Mouse (Mus musculus) layer of hippocampus, adult 2 months (tissue): ENCODE results near the gene Rnaseh2a. TPM values are rescaled to one million over a fixed set of nuclear protein-coding genes. Genes with fewer than 3 reads are reported as not detected.
"Not testable (repeated sequence)": the region's sequence is repeated elsewhere in the genome, so short reads cannot be mapped to it uniquely, and the experiment has no call there.

ENCODE experiments used
- DNase-seq, 2 experiments: peaks; one replicate each; pipeline ENCODE4 v3.0.0; 2022; ENCODE audit warnings: low spot score in 2 of 2
- H3K27ac ChIP-seq: fragments of 200-600 bp; 2 replicates; pipeline ENCODE4 v1.8.1; 2022
- H3K4me3 ChIP-seq: fragments of 200-600 bp; 2 replicates; pipeline ENCODE4 v1.8.1; 2022; ENCODE audit warnings: mild to moderate bottlenecking
- CTCF ChIP-seq: fragments of 200-600 bp; conservative IDR thresholded peaks from 2 replicates; pipeline ENCODE4 v1.8.1; 2022; ENCODE audit warnings: antibody characterized with exemption, mild to moderate bottlenecking, moderate library complexity
- microRNA-seq, 2 experiments: library from miRNA; unstranded; fragments of <30 nt; microRNA quantifications; one replicate each; pipeline ENCODE4 v1.2.0; 2021
- total RNA-seq, 2 experiments: library from RNA; stranded (reverse); gene quantifications; 2 replicates each; pipeline ENCODE4 v1.2.3; 2021

The Rnaseh2a gene
- total RNA-seq, 2 experiments from 2014 or later = 43.0 to 46.9 TPM

- DNase-seq = no peak
- TF ChIP-seq CTCF = no peak
- no peak overlapping the region for H3K27ac ChIP-seq
- no peak overlapping the region for H3K4me3 ChIP-seq
Observed at GRCm38 (mm10) chr8:84911854-84912253, 57.7 kb downstream of the Rnaseh2a start.

- no peak for DNase-seq
- H3K27ac ChIP-seq = no peak overlapping the region
- H3K4me3 ChIP-seq = no peak overlapping the region
- TF ChIP-seq CTCF = no peak
Observed at GRCm38 (mm10) chr8:84910551-84910950, 59.0 kb downstream of the Rnaseh2a start.

DNA sequence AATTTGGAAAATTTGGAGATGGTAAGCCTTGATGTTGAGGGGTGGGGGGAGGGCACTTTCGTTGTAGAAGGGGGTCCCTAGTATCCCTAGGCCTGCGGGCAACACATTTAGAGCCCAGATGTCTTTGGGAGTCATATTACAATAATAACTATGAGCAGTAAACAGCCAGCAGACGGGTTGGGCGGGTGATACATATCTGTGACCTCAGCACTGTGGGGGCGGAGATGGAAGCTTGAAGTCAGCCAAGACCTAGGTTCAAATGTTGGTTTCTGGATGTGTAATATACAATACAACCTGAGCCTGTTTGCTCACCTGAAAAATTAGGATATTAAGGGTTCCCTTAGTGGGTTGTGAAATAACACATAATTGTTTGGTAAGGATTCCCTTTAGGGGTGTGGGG, 59.6 kb downstream of the Rnaseh2a start:
- Histone ChIP-seq H3K4me3 (no peak overlapping the region), H3K27ac (no peak overlapping the region)
- no peak for TF ChIP-seq CTCF
- no peak for DNase-seq

GRCm38 (mm10) chr8:84909162-84909767, 60.3 kb downstream of the Rnaseh2a start:
- TF ChIP-seq CTCF = no peak
- no peak for DNase-seq
- H3K4me3 ChIP-seq = peak overlapping the region; percentile 57

DNA sequence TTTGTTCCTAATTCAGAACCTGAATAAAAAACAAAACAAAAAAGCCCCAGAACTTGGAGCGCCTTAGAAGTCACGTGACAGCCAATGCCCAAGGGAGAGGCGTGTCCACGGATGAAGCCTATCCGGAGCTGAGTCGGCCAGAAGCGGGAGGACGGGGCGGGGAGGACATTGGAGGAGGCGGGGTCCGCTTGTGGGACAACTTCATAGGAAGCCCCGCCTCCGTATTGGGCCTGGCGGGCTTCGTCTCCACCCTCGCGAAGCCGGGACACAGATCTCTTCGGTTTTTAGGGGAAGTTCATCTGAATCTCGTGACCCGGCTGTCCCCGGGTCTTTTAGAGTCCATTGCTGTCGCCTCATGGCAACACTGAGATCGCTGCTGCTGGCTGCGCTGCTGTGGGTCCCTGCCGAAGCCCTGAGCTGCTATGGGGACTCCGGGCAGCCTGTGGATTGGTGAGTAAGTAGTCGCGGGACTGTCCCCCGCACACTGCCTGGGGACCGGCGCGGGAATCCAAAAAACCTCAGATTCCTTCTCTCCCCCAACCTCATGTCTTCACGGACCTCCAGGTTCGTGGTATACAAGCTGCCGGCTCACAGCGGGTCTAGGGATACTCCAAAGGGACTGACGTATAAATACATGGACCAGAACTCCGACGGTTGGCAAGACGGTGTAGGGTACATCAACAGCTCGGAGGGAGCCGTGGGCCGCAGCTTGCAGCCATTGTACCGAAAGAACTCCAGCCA, 61.0 kb downstream of the Rnaseh2a start, which contains the start of gene Dnase2a:
TSS of gene Dnase2a (plus strand) at position 140 of the 741 bp plus-strand sequence.
- H3K27ac ChIP-seq = peak within 1 kb of the TSS; percentile 68
- peak within 1 kb of the TSS; percentile 57 for H3K4me3 ChIP-seq
- TF ChIP-seq CTCF = no peak
- peak; percentile 70 to 89 for DNase-seq

More at GRCm38 (mm10) chr8:84909162-84909767, 60.3 kb downstream of the Rnaseh2a start:
- no peak overlapping the region for H3K27ac ChIP-seq

DNA sequence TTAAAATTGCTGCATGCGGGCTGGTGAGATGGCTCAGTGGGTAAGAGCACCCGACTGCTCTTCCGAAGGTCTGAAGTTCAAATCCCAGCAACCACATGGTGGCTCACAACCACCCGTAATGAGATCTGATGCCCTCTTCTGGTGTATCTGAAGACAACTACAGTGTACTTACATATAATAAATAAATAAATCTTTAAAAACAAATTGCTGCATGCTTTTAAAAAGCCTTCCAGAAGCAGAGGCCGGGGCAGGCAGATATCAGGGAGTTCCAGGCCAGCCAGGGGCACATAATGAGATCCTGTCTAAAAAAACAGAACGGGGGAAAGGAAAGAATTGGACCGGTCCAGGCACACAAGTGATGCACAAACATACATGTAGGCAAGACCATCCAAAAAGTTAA, 61.6 kb downstream of the Rnaseh2a start:
- DNase-seq = not testable (repeated sequence)
- Histone ChIP-seq H3K27ac (peak overlapping the region; percentile 66; the same call in 1 of the 2 replicates), H3K4me3 (peak overlapping the region; percentile 57)
- peak; percentile 53 for TF ChIP-seq CTCF

DNA sequence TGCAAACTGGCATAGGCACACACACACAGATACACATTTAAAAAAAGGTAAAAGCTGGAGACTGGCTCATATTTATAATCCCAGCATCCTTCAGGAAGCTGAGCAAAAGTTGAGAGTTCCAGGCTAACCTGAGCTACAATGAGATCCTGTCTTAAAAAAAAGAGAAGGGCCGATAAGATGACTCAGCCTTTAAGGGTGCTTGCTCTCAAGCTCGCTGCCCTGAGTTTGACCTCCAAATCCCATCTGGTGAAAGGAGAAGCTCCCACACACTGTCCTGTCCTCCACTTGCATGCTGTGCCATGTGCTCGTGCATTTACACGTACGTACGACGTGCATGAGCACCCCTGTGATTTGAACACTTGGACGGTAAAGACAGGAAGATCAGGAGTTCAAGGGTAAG, 62.1 kb downstream of the Rnaseh2a start:
- no peak overlapping the region for H3K4me3 ChIP-seq
- no peak for TF ChIP-seq CTCF
- no peak for DNase-seq
- no peak overlapping the region for H3K27ac ChIP-seq

DNA sequence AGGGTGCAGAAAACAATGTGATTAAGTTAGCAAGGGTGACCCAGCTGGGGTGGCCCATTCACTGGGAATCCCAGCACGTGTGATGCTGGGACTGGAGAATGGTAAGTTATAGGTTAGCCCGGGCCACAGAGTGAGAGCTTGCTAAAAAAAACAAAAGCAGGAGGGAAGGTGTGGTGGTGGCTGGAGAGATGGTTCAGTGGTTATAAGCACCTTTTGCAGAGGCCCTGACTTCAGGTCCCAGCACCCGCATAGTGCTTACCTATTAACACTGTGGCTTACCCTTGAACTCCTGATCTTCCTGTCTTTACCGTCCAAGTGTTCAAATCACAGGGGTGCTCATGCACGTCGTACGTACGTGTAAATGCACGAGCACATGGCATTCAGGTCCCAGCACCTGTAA, 62.5 kb downstream of the Rnaseh2a start:
- no peak overlapping the region for H3K27ac ChIP-seq
- TF ChIP-seq CTCF = no peak
- H3K4me3 ChIP-seq = no peak overlapping the region
- no peak for DNase-seq

Small RNAs within 50 kb of the gene (microRNA-seq; reads per million reads assigned to microRNA genes)
- 0.64 to 2.6 reads per million in 2 experiments for gene Gm24197

Other genes starting within 250 kb of the Rnaseh2a start
- under 1 TPM in 1 of 2 experiments, not detected in 1; 0.54 TPM for gene G430095P16Rik, start 246.8 kb downstream of the Rnaseh2a start, total RNA-seq
- 100 to 1,000 TPM; 408 to 482 TPM for gene Nfix, start 169.4 kb downstream of the Rnaseh2a start, total RNA-seq
- 10 to 100 TPM; 11.9 TPM for gene Dand5, start 146.9 kb downstream of the Rnaseh2a start, total RNA-seq
- gene Gadd45gip1, start 138.2 kb downstream of the Rnaseh2a start, total RNA-seq = 10 to 100 TPM; 23.3 to 26.1 TPM
- gene Rad23a, start 129.1 kb downstream of the Rnaseh2a start, total RNA-seq = 10 to 100 TPM; 63.4 to 75.9 TPM
- 100 to 1,000 TPM; 457 to 504 TPM for gene Calr, start 122.8 kb downstream of the Rnaseh2a start, total RNA-seq
- 10 to 100 TPM; 49.7 to 58.0 TPM for gene Farsa, start 112.8 kb downstream of the Rnaseh2a start, total RNA-seq
- 10 to 100 TPM; 17.6 to 19.8 TPM for gene Syce2, start 97.7 kb downstream of the Rnaseh2a start, total RNA-seq
- 10 to 100 TPM; 37.5 to 41.2 TPM for gene Gcdh, start 75.8 kb downstream of the Rnaseh2a start, total RNA-seq
- not detected for gene Klf1, start 67.8 kb downstream of the Rnaseh2a start, total RNA-seq
- gene Dnase2a, start 61.2 kb downstream of the Rnaseh2a start, total RNA-seq = 1 to 10 TPM; 3.9 to 5.7 TPM
- 10 to 100 TPM; 78.9 to 85.5 TPM for gene Mast1, start 32.4 kb downstream of the Rnaseh2a start, total RNA-seq
- 1 to 10 TPM; 1.1 TPM for gene Rtbdn, start 22.8 kb downstream of the Rnaseh2a start, total RNA-seq
- not detected for gene Gm49661, start 334 bp downstream of the Rnaseh2a start, total RNA-seq
- gene Prdx2, start 180 bp downstream of the Rnaseh2a start, total RNA-seq = 100 to 1,000 TPM; 323 to 345 TPM
- 10 to 100 TPM; 57.7 to 63.0 TPM for gene Junb, start 9.0 kb upstream of the Rnaseh2a start, total RNA-seq
- 1 to 10 TPM; 9.2 to 10.0 TPM for gene Hook2, start 20.8 kb upstream of the Rnaseh2a start, total RNA-seq
- gene Best2, start 44.8 kb upstream of the Rnaseh2a start, total RNA-seq = not detected
- 100 to 1,000 TPM; 119 to 122 TPM for gene Asna1, start 55.5 kb upstream of the Rnaseh2a start, total RNA-seq
- 100 to 1,000 TPM; 125 to 136 TPM for gene Trir, start 57.1 kb upstream of the Rnaseh2a start, total RNA-seq
- gene Tnpo2, start 67.1 kb upstream of the Rnaseh2a start, total RNA-seq = 100 to 1,000 TPM; 170 to 175 TPM
- gene Fbxw9, start 90.3 kb upstream of the Rnaseh2a start, total RNA-seq = 10 to 100 TPM; 22.6 to 23.5 TPM
- not detected for gene Gm5741, start 98.2 kb upstream of the Rnaseh2a start, total RNA-seq
- gene Dhps, start 102.0 kb upstream of the Rnaseh2a start, total RNA-seq = 10 to 100 TPM; 63.4 to 70.6 TPM
- 10 to 100 TPM; 60.8 to 66.3 TPM for gene Wdr83os, start 111.0 kb upstream of the Rnaseh2a start, total RNA-seq
- 10 to 100 TPM; 26.7 to 29.0 TPM for gene Wdr83, start 111.5 kb upstream of the Rnaseh2a start, total RNA-seq
- 10 to 100 TPM; 32.9 to 37.5 TPM for gene Man2b1, start 113.5 kb upstream of the Rnaseh2a start, total RNA-seq
- gene Zfp791, start 153.3 kb upstream of the Rnaseh2a start, total RNA-seq = 1 to 10 TPM; 7.8 to 8.6 TPM
- not detected for gene Cks1brt, start 182.2 kb upstream of the Rnaseh2a start, total RNA-seq